Mouse (Mus musculus): ENCODE data around the gene Ccdc96.

DNA sequence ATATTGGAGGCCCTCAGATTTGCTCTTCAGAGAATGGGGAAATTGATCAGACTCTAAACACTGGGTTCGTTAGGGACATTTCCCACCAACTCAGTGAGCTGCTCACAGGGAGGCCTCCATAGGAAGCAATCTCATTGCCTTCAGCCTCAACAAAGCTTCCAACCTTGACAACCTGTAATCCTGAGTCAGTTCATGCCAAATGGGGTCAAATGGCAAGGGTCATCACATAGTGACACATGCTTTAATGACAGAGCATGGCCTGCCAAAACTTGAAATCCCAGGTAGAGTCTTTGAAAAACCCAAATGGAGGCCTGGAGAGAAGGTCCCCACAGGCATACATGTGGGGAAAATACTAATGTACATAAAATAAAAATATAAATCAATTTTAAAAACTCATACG is 42.5 kb downstream of the Ccdc96 start:
- no peak for TF ChIP-seq POLR2A (IDR thresholded peaks at IDR 0.05; ENCODE audit: borderline replicate concordance, insufficient read depth, low read length)
- no peak for TF ChIP-seq CTCF (IDR thresholded peaks at IDR 0.05; ENCODE audit: borderline replicate concordance, insufficient read depth, low read depth, low read length)
